Mouse (Mus musculus): Measurements from ENCODE around the gene Slc25a53. TPM values are rescaled to one million over a fixed set of nuclear protein-coding genes. Genes with fewer than 3 reads are reported as not detected.

Slc25a53 gene
- polyA plus RNA-seq (2017; shearing (Covaris generic)): 20.4 TPM

GRCm38 (mm10) chrX:137038000-137038483 lies at the start of gene Slc25a53:
TSS of gene Slc25a53 (minus strand) at chrX:137038302.

DNA sequence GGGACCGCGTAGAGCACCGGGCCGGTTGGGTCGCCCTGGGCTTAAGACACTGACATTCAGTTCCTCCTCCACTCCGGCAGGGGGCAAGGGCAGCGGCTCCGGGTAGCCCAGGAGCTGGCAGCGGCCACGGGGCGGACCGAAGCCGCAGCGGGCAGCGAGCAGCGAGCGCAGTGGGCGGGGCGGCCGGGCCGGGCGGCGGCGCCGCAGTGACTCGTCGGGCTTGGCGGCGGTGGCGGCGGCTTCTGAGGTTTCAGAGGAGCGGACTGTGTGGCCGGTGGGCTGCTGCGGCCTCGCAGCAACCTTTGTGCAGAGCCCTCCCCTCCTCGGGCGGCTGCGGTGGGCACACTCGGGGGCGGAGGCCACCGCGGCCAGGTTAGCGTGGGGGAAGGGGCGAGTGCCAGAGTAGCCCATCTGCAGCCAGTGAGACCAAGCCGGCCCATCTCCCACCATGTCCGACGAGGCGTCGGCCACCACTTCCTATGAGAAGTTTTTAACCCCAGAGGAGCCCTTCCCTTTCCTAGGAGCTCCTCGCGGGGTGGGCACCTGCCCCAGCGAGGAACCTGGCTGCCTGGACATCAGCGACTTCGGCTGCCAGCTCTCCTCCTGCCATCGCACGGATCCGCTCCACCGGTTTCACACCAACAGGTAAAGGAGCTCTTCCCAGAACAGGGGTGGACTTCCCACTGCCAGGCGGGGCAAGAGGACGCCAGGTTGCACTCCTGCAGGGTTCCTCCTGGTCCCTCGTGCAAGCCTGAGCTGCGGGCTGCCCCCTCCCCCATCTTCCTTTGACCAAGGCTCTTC lies 11.5 kb upstream of the Slc25a53 start, which contains the start of gene Fam199x:
TSS of gene Fam199x (plus strand) at position 170 of the 801 bp plus-strand sequence.

GRCm38 (mm10) chrX:136992978-136993547 lies 45.0 kb downstream of the Slc25a53 start, which contains the start of gene Zcchc18:
TSS of gene Zcchc18 (plus strand) at chrX:136993155.

DNA sequence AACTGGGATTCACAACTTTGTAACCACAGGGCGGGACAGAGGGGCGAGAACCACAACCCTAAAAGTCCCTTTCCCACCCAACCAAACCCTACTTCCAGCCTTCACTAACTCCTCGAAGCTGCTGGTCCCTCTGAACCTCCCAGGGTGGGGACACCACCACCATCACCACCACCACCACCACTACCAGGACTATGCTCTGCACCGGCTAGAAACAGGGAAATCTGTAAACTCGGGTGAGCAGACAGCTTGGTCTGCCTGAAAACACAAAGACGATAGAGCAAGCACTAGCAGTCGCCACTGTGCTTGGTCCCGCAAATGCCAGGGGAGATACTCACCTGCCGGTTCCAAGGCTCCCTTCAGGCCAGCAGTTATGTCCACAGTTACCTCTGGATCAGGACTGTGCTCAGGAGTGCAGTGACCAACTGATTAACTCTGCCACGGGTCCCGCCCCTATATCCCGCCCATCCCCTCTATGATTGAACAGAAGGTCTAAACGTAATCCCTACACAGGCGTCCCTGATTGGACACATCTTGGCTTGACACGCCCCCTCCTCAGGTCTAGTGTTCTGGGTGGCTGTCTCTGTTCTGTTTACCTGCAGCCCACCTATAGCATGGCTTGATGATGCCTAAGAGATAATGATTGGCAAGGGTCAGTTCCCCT lies 61.5 kb downstream of the Slc25a53 start, which contains the start of the genes Tmsb15l and Tmsb15b1:
TSS of gene Tmsb15l (minus strand) at position 446 of the 661 bp plus-strand sequence.
TSS of gene Tmsb15b1 (minus strand) at position 451 of the 661 bp plus-strand sequence.

DNA sequence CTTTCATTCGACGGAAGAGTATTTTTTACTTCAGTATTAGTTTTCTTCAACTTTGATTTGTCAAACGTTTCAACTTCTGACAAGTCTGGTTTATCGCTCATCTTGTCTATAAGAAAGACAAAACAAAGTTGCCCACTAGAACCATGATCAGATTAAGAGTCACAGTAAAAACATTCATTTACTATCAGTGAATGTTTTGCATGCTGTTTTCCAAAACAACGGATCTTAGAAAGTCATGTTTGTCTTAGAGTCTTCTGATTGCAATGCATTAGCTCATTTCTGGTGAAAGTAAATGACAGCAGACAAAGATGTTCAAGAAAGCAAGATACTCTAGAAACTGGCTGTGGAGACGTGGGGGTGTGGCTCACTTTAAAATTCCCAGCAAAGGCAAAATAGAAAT lies 62.7 kb downstream of the Slc25a53 start, which contains the start of gene Tmsb15b2:
TSS of gene Tmsb15b2 (minus strand) at position 101 of the 400 bp plus-strand sequence.

Other genes with a start within 250 kb of the Slc25a53 start
- 3.0 TPM for gene Plp1, start 215.6 kb downstream of the Slc25a53 start, polyA plus RNA-seq (2017; shearing (Covaris generic))
- gene Rab9b, start 169.5 kb downstream of the Slc25a53 start, polyA plus RNA-seq (2017; shearing (Covaris generic)): not detected
- gene H2bfm, start 111.0 kb downstream of the Slc25a53 start, polyA plus RNA-seq (2017; shearing (Covaris generic)): not detected
- gene Tmsb15b2, start 62.8 kb downstream of the Slc25a53 start, polyA plus RNA-seq (2017; shearing (Covaris generic)): 65.9 TPM
- gene Tmsb15l, start 61.4 kb downstream of the Slc25a53 start, polyA plus RNA-seq (2017; shearing (Covaris generic)): 5.0 TPM
- 24.3 TPM for gene Tmsb15b1, start 61.4 kb downstream of the Slc25a53 start, polyA plus RNA-seq (2017; shearing (Covaris generic))
- gene Zcchc18, start 45.1 kb downstream of the Slc25a53 start, polyA plus RNA-seq (2017; shearing (Covaris generic)): 67.7 TPM
- gene Fam199x, start 11.3 kb upstream of the Slc25a53 start, polyA plus RNA-seq (2017; shearing (Covaris generic)): 5.7 TPM
- not detected for gene Esx1, start 83.8 kb upstream of the Slc25a53 start, polyA plus RNA-seq (2017; shearing (Covaris generic))

All from inflammation-experienced regulatory T-cells, adult 16 weeks (primary cell).